12 mouse cellular contexts compared by ENCODE assay signal in the genomic region with DNA sequence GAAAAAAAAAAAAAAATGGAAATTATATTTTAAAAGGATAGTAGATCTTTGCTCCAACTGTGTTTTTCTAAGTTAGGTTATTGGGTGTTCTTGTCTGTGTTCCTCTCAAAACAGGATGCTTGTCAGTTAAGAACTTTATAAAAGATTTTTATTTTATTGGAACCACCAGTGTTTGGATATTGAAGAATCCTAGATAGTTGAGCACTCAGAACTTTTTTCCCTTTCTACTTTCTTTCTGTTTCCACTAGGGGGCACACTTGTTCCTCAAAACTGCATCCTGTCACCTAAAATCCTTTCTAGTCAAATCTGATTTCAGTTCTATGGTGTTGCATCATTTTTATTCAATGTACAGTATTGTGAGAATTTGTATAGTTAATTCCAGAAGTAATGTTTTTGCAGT. TPM values are rescaled to one million over a fixed set of nuclear protein-coding genes. Genes with fewer than 3 reads are reported as not detected.
A peak's percentile ranks its signal among the peaks of the same experiment; 100 is the strongest.
DNase-seq lines count a peak whose midpoint lies in the region; ATAC-seq and TF ChIP-seq lines count a peak whose summit lies in the region.
"Had no signal": no experiment of that assay in that cellular context is flagged by ENCODE, and none has a peak within 500 bp of the region (broad histone marks: within the 10 kb centered on the region; RNA-seq: fewer than 3 reads in every experiment).

No protein-coding gene starts in this region.

- H3K9ac ChIP-seq in embryonic facial prominence, embryonic 11.5 days (replicated peaks; ENCODE audit: low read length): no peak overlapping the region
- H3K9ac ChIP-seq: heart, embryonic 15.5 days; stomach, embryonic 15.5 days had no signal

- no peak overlapping the region for H3K27ac ChIP-seq in embryonic facial prominence, embryonic 11.5 days (replicated peaks; ENCODE audit: low read depth, low read length)
- H3K27ac ChIP-seq in embryonic facial prominence, embryonic 10.5 days (replicated peaks): no peak overlapping the region
- H3K27ac ChIP-seq: heart, embryonic 15.5 days; stomach, embryonic 15.5 days had no signal

- H3K36me3 ChIP-seq in embryonic facial prominence, embryonic 11.5 days (replicated peaks; ENCODE audit: control insufficient read depth, insufficient read depth, low read depth, low read length): peaks cover 2% of the 10 kb centered on the region
- H3K36me3 ChIP-seq in embryonic facial prominence, embryonic 10.5 days (replicated peaks): peaks cover 59% of the 10 kb centered on the region

- no peak for TF ChIP-seq POLR2A in lung, adult 2 months (IDR thresholded peaks at IDR 0.05; ENCODE audit: borderline replicate concordance, extremely low read depth, low read depth, low read length)

- H3K9me3 ChIP-seq in embryonic facial prominence, embryonic 11.5 days (replicated peaks; ENCODE audit: control insufficient read depth, low read length): no peaks in the 10 kb centered on the region
- H3K9me3 ChIP-seq in embryonic facial prominence, embryonic 10.5 days: no peaks in the 10 kb centered on the region
- H3K9me3 ChIP-seq: G1E; heart, embryonic 15.5 days; stomach, embryonic 15.5 days had no signal

- TF ChIP-seq CTCF in lung, adult 2 months (IDR thresholded peaks at IDR 0.05; ENCODE audit: insufficient read depth, low read length): peak; percentile 17; the same call in 1 of the 2 replicates

- no peak overlapping the region for H3K4me2 ChIP-seq in embryonic facial prominence, embryonic 11.5 days (ENCODE audit: low read depth, low read length)
- H3K4me2 ChIP-seq: heart, embryonic 15.5 days; stomach, embryonic 15.5 days had no signal

- H3K27me3 ChIP-seq in embryonic facial prominence, embryonic 11.5 days (ENCODE audit: control insufficient read depth, insufficient read depth, low read length): no peaks in the 10 kb centered on the region
- no peaks in the 10 kb centered on the region for H3K27me3 ChIP-seq in embryonic facial prominence, embryonic 10.5 days (replicated peaks; ENCODE audit: low read depth, poor library complexity, severe bottlenecking)
- H3K27me3 ChIP-seq: heart, embryonic 15.5 days; stomach, embryonic 15.5 days had no signal

- intact Hi-C loops in heart, postnatal 14 days (cut with DNase I): no loop called here

- peak; percentile 53 for DNase-seq in embryonic facial prominence, embryonic 11.5 days (ENCODE audit: low spot score)
- no peak for DNase-seq in embryonic facial prominence, embryonic 10.5 days (ENCODE audit: low spot score)
- no peak for DNase-seq in lung, adult 2 months
- DNase-seq in lung, postnatal 14 days: no peak
- peak; percentile 24 for DNase-seq in c-Kit-positive CD71-positive TER-119-positive erythroid progenitor cells, embryonic 14.5 days (ENCODE audit: low spot score)
- DNase-seq in naive thymus-derived CD4-positive, alpha-beta T cell, adult 2 months (ENCODE audit: low read depth): peak; percentile 57
- DNase-seq in kidney, postnatal 14 days: no peak
- no peak for DNase-seq in heart, postnatal 14 days
- DNase-seq: left cerebral cortex, postnatal 4 days had no signal

- no peak for ATAC-seq in embryonic facial prominence, embryonic 11.5 days (replicated peaks; ENCODE audit: insufficient number of reproducible peaks, low FRiP score, low TSS enrichment, low read depth)

- H3K4me3 ChIP-seq in embryonic facial prominence, embryonic 11.5 days (ENCODE audit: low read depth, low read length): no peak overlapping the region
- H3K4me3 ChIP-seq in embryonic facial prominence, embryonic 10.5 days: no peak overlapping the region
- no peak overlapping the region for H3K4me3 ChIP-seq in lung, adult 2 months (replicated peaks; ENCODE audit: extremely low read depth, low read depth, low read length)
- H3K4me3 ChIP-seq: heart, embryonic 15.5 days; stomach, embryonic 15.5 days had no signal

- no peaks in the 10 kb centered on the region for H3K4me1 ChIP-seq in embryonic facial prominence, embryonic 11.5 days (ENCODE audit: control insufficient read depth, insufficient read depth, low read length)
- H3K4me1 ChIP-seq in embryonic facial prominence, embryonic 10.5 days: no peaks in the 10 kb centered on the region
- H3K4me1 ChIP-seq in lung, adult 2 months (ENCODE audit: control insufficient read depth, insufficient read depth, low read length): no peaks in the 10 kb centered on the region; the same call in 1 of the 2 replicates
- H3K4me1 ChIP-seq: stomach, embryonic 15.5 days had no signal

RNA-seq across cellular contexts. Expression of a gene that starts 51.5 kb away (rescaled TPM):
- polyA plus RNA-seq in embryonic facial prominence, embryonic 11.5 days (2014; fragmentation: Nextera tagmentation; extraction: Ambion mirVana): 9.5 and 10.2 TPM in 2 replicates
- 26.9 and 27.6 TPM in 2 replicates for polyA plus RNA-seq in embryonic facial prominence, embryonic 10.5 days (2016; fragmentation: Nextera tagmentation; extraction: Ambion mirVana)
- polyA plus RNA-seq in lung, adult 2 months (2012; rRNA removed): 77.0 and 91.8 TPM in 2 replicates
- 10 to 100 TPM; 27.0 to 28.5 TPM for total RNA-seq in heart, postnatal 14 days (2021)
- polyA plus RNA-seq: G1E had no signal

Comparison
In these comparisons a context has a peak if more than half of its experiments do, and no peak if none do; other contexts are left out.
1. DNase-seq: peak in embryonic facial prominence, embryonic 11.5 days (single experiment), c-Kit-positive CD71-positive TER-119-positive erythroid progenitor cells, embryonic 14.5 days (single experiment) and naive thymus-derived CD4-positive, alpha-beta T cell, adult 2 months (single experiment); none in embryonic facial prominence, embryonic 10.5 days (single experiment), lung, adult 2 months (single experiment), lung, postnatal 14 days (single experiment), kidney, postnatal 14 days (single experiment) and heart, postnatal 14 days (0 of 2).